Mouse (Mus musculus) midbrain, embryonic 14.5 days (tissue): ENCODE data around the gene Gm11168. TPM values are rescaled to one million over a fixed set of nuclear protein-coding genes. Genes with fewer than 3 reads are reported as not detected.
"Not testable (repeated sequence)": the region's sequence is repeated elsewhere in the genome, so short reads cannot be mapped to it uniquely, and the experiment has no call there.

ENCODE experiments used
- ATAC-seq: fragments of 200-750 bp; cut with Nextera tagmentation; 2 replicates; pipeline ENCODE4 v1.8.0; 2017; ENCODE audit warnings: moderate number of reproducible peaks, moderate library complexity; ENCODE audit not compliant: low FRiP score, low TSS enrichment
- DNase-seq: peaks from one replicate; pipeline ENCODE4 v3.0.0-alpha.2; 2015
- H3K27ac ChIP-seq: fragments of 300-500 bp; sonication (generic); replicated peaks from 2 replicates; pipeline ENCODE4 v1.5.1; 2014; ENCODE audit warnings: mild to moderate bottlenecking, low read depth, low read length, moderate library complexity
- H3K27me3 ChIP-seq: fragments of 300-500 bp; sonication (generic); 2 replicates; pipeline ENCODE4 v1.6.1; 2014; ENCODE audit warnings: low read length, control low read depth, mixed read lengths; ENCODE audit not compliant: control insufficient read depth, insufficient read depth
- H3K36me3 ChIP-seq: fragments of 300-500 bp; sonication (generic); 2 replicates; pipeline ENCODE4 v1.6.1; 2014; ENCODE audit warnings: low read length, control low read depth; ENCODE audit not compliant: control insufficient read depth, insufficient read depth
- H3K4me1 ChIP-seq: fragments of 300-500 bp; sonication (generic); 2 replicates; pipeline ENCODE4 v1.6.1; 2014; ENCODE audit warnings: mild to moderate bottlenecking, antibody characterized with exemption, low read length, control low read depth; ENCODE audit not compliant: control insufficient read depth, insufficient read depth
- H3K4me2 ChIP-seq: fragments of 300-500 bp; sonication (generic); 2 replicates; pipeline ENCODE4 v1.6.1; 2014; ENCODE audit warnings: mild to moderate bottlenecking, low read length, moderate library complexity
- H3K4me3 ChIP-seq: fragments of 300-500 bp; sonication (generic); replicated peaks from 2 replicates; pipeline ENCODE4 v1.5.1; 2014; ENCODE audit warnings: low read depth, low read length
- H3K9ac ChIP-seq: fragments of 300-500 bp; sonication (generic); replicated peaks from 2 replicates; pipeline ENCODE4 v1.6.1; 2014; ENCODE audit warnings: mild to moderate bottlenecking, low read length, moderate library complexity
- H3K9me3 ChIP-seq: fragments of 300-500 bp; sonication (generic); 2 replicates; pipeline ENCODE4 v1.6.1; 2016; ENCODE audit warnings: low read length, control low read depth, mixed read lengths; ENCODE audit not compliant: control insufficient read depth
- WGBS: fragments of 180-500 bp; shearing (Covaris S2); extraction: QIAGEN DNeasy Blood & Tissue Kit; methylation state at CpG from one replicate; pipeline ENCODE4 v1.1.7; 2014; 5-methylcytosine and 5-hydroxymethylcytosine counted together
- polyA plus RNA-seq: library from polyadenylated mRNA; unstranded; fragments of >200 nt; fragmentation: Nextera tagmentation; extraction: Ambion mirVana; gene quantifications from 2 replicates; pipeline ENCODE4 v1.2.1, GENCODE M21; 2014

The Gm11168 gene
- polyA plus RNA-seq: 0.49 TPM in 1 of 2 replicates, not detected in the other

DNA sequence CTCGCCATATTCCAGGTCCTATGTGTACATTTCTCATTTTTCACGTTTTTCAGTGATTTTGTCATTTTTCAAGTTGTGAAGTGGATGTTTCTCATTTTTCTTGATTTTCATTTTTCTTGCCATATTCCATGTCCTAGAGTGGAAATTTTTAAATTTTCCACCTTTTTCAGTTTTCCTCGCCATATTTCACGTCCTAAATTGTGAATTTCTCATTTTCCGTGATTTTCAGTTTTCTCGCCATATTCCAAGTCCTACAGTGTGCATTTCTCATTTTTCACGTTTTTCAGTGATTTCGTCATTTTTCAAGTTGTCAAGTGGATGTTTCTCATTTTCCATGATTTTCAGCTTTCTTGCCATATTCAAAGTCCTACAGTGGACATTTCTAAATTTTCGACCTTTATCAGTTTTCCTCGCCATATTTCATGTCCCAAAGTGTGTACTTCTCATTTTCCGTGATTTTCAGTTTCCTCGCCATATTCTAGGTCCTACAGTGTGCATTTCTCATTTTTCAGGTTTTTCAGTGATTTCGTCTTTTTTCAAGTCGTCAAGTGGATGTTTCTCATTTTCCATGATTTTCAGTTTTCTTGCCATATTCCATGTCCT is at the start of gene Gm11168:
Gm11168 (plus strand) TSS at position 553 of the 603 bp plus-strand sequence.
- not testable (repeated sequence) for H3K27ac ChIP-seq, H3K36me3 ChIP-seq, DNase-seq, H3K4me2 ChIP-seq, H3K4me1 ChIP-seq, ATAC-seq, H3K9ac ChIP-seq, H3K27me3 ChIP-seq, H3K9me3 ChIP-seq, H3K4me3 ChIP-seq
- 77% methylated on average over 6 of the region's 14 CpGs for WGBS

- H3K9ac ChIP-seq, H3K4me2 ChIP-seq, ATAC-seq, H3K36me3 ChIP-seq, H3K27ac ChIP-seq, H3K4me1 ChIP-seq, H3K27me3 ChIP-seq, H3K4me3 ChIP-seq, H3K9me3 ChIP-seq: not testable (repeated sequence)
- DNase-seq: peak; percentile 19
- WGBS: 69% methylated on average over 12 of the region's 12 CpGs
Observed at GRCm38 (mm10) chr9:3000445-3000972, 2.6 kb upstream of the Gm11168 start, which contains the start of gene Gm10722. Gm10722 (plus strand) TSS chr9:3000922.

DNA sequence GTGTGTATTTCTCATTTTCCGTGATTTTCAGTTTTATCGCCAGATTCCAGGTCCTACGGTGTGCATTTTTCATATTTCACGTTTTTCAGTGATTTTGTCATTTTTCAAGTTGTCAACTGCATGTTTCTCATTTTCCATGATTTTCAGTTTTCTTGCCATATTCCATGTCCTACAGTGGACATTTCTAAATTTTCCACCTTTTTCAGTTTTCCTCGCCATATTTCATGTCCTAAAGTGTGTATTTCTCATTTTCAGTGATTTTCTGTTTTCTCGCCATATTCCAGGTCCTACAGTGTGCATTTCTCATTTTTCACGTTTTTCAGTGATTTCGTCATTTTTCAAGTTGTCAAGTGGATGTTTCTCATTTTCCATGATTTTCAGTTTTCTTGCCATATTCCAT is 2.1 kb upstream of the Gm11168 start:
- WGBS: 65% methylated on average over 8 of the region's 8 CpGs
- not testable (repeated sequence) for DNase-seq, H3K27ac ChIP-seq, H3K4me3 ChIP-seq, H3K36me3 ChIP-seq, ATAC-seq, H3K9ac ChIP-seq, H3K27me3 ChIP-seq, H3K4me2 ChIP-seq, H3K4me1 ChIP-seq, H3K9me3 ChIP-seq

DNA sequence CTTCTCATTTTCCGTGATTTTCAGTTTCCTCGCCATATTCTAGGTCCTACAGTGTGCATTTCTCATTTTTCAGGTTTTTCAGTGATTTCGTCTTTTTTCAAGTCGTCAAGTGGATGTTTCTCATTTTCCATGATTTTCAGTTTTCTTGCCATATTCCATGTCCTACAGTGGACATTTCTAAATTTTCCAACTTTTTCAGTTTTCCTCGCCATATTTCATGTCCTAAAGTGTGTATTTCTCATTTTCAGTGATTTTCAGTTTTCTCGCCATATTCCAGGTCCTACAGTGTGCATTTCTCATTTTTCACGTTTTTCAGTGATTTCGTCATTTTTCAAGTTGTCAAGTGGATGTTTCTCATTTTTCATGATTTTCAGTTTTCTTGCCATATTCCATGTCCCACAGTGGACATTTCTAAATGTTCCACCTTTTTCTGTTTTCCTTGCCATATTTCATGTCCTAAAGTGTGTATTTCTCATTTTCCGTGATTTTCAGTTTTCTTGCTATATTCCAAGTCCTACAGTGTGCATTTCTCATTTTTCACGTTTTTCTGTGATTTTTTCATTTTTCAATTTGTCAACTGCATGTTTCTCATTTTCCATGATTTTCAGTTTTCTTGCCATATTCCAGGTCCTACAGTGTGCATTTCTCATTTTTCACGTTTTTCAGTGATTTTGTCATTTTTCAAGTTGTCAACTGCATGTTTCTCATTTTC is 1.0 kb upstream of the Gm11168 start:
- H3K4me2 ChIP-seq: not testable (repeated sequence)

GRCm38 (mm10) chr9:3006179-3006578 is 3.0 kb downstream of the Gm11168 start:
- ATAC-seq: 0 out of 2 replicates have a peak, but pooled peaks have one; percentile 2
- 88% methylated on average over 1 of the region's 5 CpGs for WGBS

More for the DNA sequence above, 1.0 kb upstream of the Gm11168 start:
- ATAC-seq (peak; percentile 88), DNase-seq (peak; percentile 37)
- H3K9ac ChIP-seq, H3K9me3 ChIP-seq, H3K27me3 ChIP-seq, H3K36me3 ChIP-seq, H3K4me1 ChIP-seq, H3K4me3 ChIP-seq, H3K27ac ChIP-seq: not testable (repeated sequence)
- WGBS: 58% methylated on average over 8 of the region's 11 CpGs

GRCm38 (mm10) chr9:3006636-3007035 is 3.5 kb downstream of the Gm11168 start:
- not testable (repeated sequence) for H3K4me3 ChIP-seq, H3K36me3 ChIP-seq, DNase-seq, H3K9ac ChIP-seq, H3K4me1 ChIP-seq, H3K27ac ChIP-seq, H3K27me3 ChIP-seq, H3K9me3 ChIP-seq, H3K4me2 ChIP-seq
- WGBS: 70% methylated on average over 7 of the region's 8 CpGs
- peak; percentile 76 for ATAC-seq

More at GRCm38 (mm10) chr9:3006179-3006578, 3.0 kb downstream of the Gm11168 start:
- H3K4me1 ChIP-seq, H3K27ac ChIP-seq, DNase-seq, H3K9ac ChIP-seq, H3K4me2 ChIP-seq, H3K9me3 ChIP-seq, H3K27me3 ChIP-seq, H3K36me3 ChIP-seq, H3K4me3 ChIP-seq: not testable (repeated sequence)

GRCm38 (mm10) chr9:3007272-3007671 is 4.1 kb downstream of the Gm11168 start:
- peak; percentile 0 for DNase-seq
- ATAC-seq, H3K9ac ChIP-seq, H3K27me3 ChIP-seq, H3K27ac ChIP-seq, H3K4me1 ChIP-seq, H3K36me3 ChIP-seq, H3K4me3 ChIP-seq, H3K9me3 ChIP-seq, H3K4me2 ChIP-seq: not testable (repeated sequence)
- WGBS: 80% methylated on average over 7 of the region's 9 CpGs

GRCm38 (mm10) chr9:3009331-3009730 is 6.2 kb downstream of the Gm11168 start:
- H3K9ac ChIP-seq, H3K4me3 ChIP-seq, H3K4me2 ChIP-seq, H3K9me3 ChIP-seq, H3K36me3 ChIP-seq, H3K27me3 ChIP-seq, H3K27ac ChIP-seq, DNase-seq, H3K4me1 ChIP-seq: not testable (repeated sequence)
- WGBS: no CpG with 5 or more reads among the region's 5 CpGs
- peak; percentile 51 for ATAC-seq
